Mouse (Mus musculus) small intestine, adult 2 months (tissue): ENCODE results near the gene Gm26661. TPM values are rescaled to one million over a fixed set of nuclear protein-coding genes. Genes with fewer than 3 reads are reported as not detected.
A peak's percentile ranks its signal among the peaks of the same experiment; 100 is the strongest.

ENCODE experiments used
- H3K27ac ChIP-seq: fragments of 200-500 bp; 2 replicates; pipeline ENCODE4 v1.5.1; 2012; ENCODE audit warnings: low read depth, low read length, control low read depth, inconsistent platforms; ENCODE audit not compliant: insufficient read depth
- H3K27me3 ChIP-seq: fragments of 200-500 bp; 2 replicates; pipeline ENCODE4 v1.6.1; 2012; ENCODE audit warnings: mild to moderate bottlenecking, moderate library complexity, low read length, inconsistent platforms; ENCODE audit not compliant: control insufficient read depth, insufficient read depth
- H3K36me3 ChIP-seq: fragments of 200-500 bp; 2 replicates; pipeline ENCODE4 v1.6.1; 2012; ENCODE audit warnings: mild to moderate bottlenecking, low read length, control low read depth, inconsistent platforms; ENCODE audit not compliant: control insufficient read depth, insufficient read depth
- H3K4me1 ChIP-seq: fragments of 200-500 bp; 2 replicates; pipeline ENCODE4 v1.6.1; 2012; ENCODE audit warnings: low read length, inconsistent platforms, mixed read lengths; ENCODE audit not compliant: control insufficient read depth, insufficient read depth, insufficient read length
- H3K4me3 ChIP-seq: fragments of 200-500 bp; 2 replicates; pipeline ENCODE4 v1.5.1; 2012; ENCODE audit warnings: low read depth, mild to moderate bottlenecking, control low read depth, inconsistent platforms, low read length, moderate library complexity
- CTCF ChIP-seq: fragments of 200-500 bp; IDR thresholded peaks from 2 replicates; pipeline ENCODE4 v1.5.1; 2012; ENCODE audit warnings: low read depth, mild to moderate bottlenecking, control low read depth, inconsistent platforms, low read length, moderate library complexity, mixed read lengths; ENCODE audit not compliant: insufficient replicate concordance, insufficient read length; ENCODE audit errors: extremely low read depth
- POLR2A ChIP-seq: fragments of 200-500 bp; IDR thresholded peaks from 2 replicates; pipeline ENCODE4 v1.6.1; 2012; ENCODE audit warnings: low read depth, mild to moderate bottlenecking, control low read depth, inconsistent platforms, low read length, moderate library complexity
- WGBS: fragments of 180-500 bp; shearing (Covaris S2); methylation state at CpG from one replicate; pipeline ENCODE4 v1.1.7; 2018; 5-methylcytosine and 5-hydroxymethylcytosine counted together
- polyA plus RNA-seq: library from polyadenylated mRNA; depleted of rRNA; stranded (reverse); fragments of >200 nt; gene quantifications from 2 replicates; pipeline ENCODE4 v1.2.3, GENCODE M21; 2012; rRNA removed

Gm26661 gene
- 0.61 TPM in 1 of 2 replicates, not detected in the other for polyA plus RNA-seq

- peak; percentile 31; the same call in 1 of the 2 replicates for TF ChIP-seq POLR2A
- TF ChIP-seq CTCF, result peak; percentile 59
- no peaks in the 10 kb centered on the region for H3K27me3 ChIP-seq
- WGBS, result 1% methylated on average over 30 of the region's 30 CpGs
- H3K36me3 ChIP-seq, result no peaks in the 10 kb centered on the region
- H3K27ac ChIP-seq, result peak within 1 kb of the TSS; percentile 85
- peaks cover 7% of the 10 kb centered on the region for H3K4me1 ChIP-seq
- peak within 1 kb of the TSS; percentile 57 for H3K4me3 ChIP-seq
Measured at GRCm38 (mm10) chr14:7791532-7792159, at the start of gene Gm26661. TSS of gene Gm26661 (plus strand) at chr14:7791587.

DNA sequence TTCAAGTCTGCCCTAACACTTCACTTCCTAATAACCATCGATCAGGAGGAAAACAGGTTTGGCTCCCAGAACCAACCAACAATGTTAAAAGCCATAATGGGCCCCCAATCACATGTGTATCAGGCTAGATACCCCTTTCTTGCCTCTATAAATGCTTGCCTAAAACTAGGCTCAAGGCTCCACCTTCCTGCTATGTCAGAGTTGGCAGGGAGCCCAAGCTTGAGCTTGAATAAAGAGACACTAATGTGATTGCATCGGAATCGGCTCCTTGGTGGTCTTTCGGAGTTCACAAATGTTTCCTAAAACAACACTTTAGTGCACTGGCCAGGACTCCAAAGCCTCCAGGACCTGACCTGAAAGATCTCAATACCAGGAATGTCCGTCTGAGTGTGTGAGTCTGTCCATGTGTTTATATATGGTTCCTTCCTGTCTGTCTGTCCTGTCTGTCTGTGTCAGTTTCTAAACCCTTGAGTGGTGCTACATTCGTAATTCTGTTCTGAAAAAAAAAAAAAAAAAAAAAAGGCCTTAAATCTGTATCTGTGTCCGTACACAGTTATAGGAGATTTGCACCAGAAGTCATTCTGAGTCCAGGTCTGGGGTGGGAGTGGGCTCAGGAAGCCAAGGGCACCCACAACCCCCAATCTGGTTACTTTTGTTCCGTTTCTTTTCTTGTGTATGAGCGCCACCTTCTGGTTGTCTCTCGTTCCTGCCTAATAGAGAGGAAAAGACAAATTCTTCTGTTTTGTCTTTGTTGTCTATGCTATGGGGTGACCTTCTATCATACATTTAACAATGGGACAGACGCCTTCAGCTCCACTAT is 42.2 kb upstream of the Gm26661 start:
- no peak overlapping the region for H3K27ac ChIP-seq
- H3K36me3 ChIP-seq, result no peaks in the 10 kb centered on the region
- TF ChIP-seq POLR2A (no peak), CTCF (peak; percentile 63; the same call in 1 of the 2 replicates)
- H3K4me3 ChIP-seq, result no peak overlapping the region
- WGBS, result 35% methylated on average over 11 of the region's 11 CpGs
- H3K27me3 ChIP-seq, result no peaks in the 10 kb centered on the region
- no peaks in the 10 kb centered on the region for H3K4me1 ChIP-seq

DNA sequence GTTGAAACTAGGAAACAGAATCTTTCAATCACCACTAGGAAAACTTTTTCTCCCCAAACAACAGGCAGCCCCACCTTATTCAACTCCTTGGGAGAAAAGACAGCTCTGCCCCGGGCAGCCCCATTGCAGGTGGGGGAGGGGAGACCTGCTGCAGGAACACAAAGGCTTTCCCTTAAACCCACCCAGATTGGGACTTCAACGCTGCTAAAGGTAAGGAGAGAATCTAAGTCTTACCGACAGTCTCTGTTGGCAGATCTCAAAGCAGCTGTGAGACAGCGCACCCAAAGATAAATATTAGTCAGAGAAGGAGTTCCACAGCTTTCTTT is 41.7 kb upstream of the Gm26661 start:
- no peak for TF ChIP-seq POLR2A
- Histone ChIP-seq H3K4me1 (no peaks in the 10 kb centered on the region), H3K27ac (no peak overlapping the region), H3K36me3 (no peaks in the 10 kb centered on the region), H3K4me3 (no peak overlapping the region), H3K27me3 (no peaks in the 10 kb centered on the region)
- WGBS, result 28% methylated on average over 4 of the region's 4 CpGs

DNA sequence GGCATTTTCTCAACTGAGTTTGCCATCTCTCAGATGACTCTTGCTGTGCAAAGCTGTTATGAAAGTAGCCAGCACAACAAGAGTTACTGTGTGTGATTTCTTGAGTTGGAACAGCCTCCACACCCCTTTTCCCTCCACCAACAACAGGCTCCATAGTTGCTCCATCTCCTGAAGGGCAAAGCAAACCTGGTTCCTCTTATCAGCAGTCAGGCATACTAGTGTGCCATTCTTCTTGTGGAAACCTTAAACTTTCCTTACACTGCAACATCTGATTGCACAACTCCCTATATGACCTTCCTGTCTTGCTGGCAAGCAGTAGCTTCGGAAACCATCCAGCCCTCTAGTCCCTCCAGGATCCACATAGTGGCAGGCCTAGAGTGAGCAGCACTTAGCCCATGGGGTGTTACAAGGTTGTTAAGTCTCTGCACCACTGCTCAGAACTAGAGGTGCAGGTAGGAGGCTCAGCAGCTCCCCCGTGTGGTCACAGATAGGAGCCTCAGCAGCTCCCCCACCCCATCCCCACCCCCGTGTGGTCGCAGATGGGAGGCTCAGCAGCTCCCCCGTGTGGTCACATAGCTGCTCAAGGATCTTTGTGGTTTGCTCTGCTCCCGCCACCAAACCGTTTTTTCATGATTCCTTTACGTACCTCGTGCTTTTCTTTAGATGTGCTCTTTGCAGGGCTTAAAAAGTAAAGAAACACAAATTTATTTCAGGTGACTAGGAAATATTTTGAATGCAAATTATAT is 25.6 kb upstream of the Gm26661 start:
- Histone ChIP-seq H3K27me3 (no peaks in the 10 kb centered on the region), H3K4me1 (peaks cover 3% of the 10 kb centered on the region; the same call in 1 of the 2 replicates), H3K4me3 (no peak overlapping the region), H3K27ac (no peak overlapping the region), H3K36me3 (no peaks in the 10 kb centered on the region)
- 16% methylated on average over 9 of the region's 9 CpGs for WGBS
- TF ChIP-seq POLR2A (no peak), CTCF (peak; percentile 99)

GRCm38 (mm10) chr14:7773714-7774389 is 17.5 kb upstream of the Gm26661 start:
- TF ChIP-seq POLR2A, result peak; percentile 72; the same call in 1 of the 2 replicates
- no peak for TF ChIP-seq CTCF
- H3K36me3 ChIP-seq, result no peaks in the 10 kb centered on the region
- 22% methylated on average over 24 of the region's 24 CpGs for WGBS
- no peaks in the 10 kb centered on the region for H3K4me1 ChIP-seq
- no peaks in the 10 kb centered on the region for H3K27me3 ChIP-seq
- H3K27ac ChIP-seq, result peak overlapping the region; percentile 32; the same call in 1 of the 2 replicates
- H3K4me3 ChIP-seq, result peak overlapping the region; percentile 64

GRCm38 (mm10) chr14:7786073-7786472 is 5.3 kb upstream of the Gm26661 start:
- Histone ChIP-seq H3K4me1 (no peaks in the 10 kb centered on the region), H3K4me3 (no peak overlapping the region), H3K27me3 (no peaks in the 10 kb centered on the region), H3K36me3 (no peaks in the 10 kb centered on the region), H3K27ac (no peak overlapping the region)
- WGBS, result 35% methylated on average over 13 of the region's 13 CpGs
- no peak for TF ChIP-seq POLR2A
- TF ChIP-seq CTCF, result no peak
